Mouse (Mus musculus) G1E (cell line): ENCODE data around the gene Usp29.

Experiments used
- CTCF ChIP-seq: IDR thresholded peaks from 2 replicates; pipeline ENCODE4 v1.5.1; 2012; ENCODE audit warnings: low read depth, low read length, inconsistent platforms, mixed read lengths
- GATA1 ChIP-seq: IDR thresholded peaks from 2 replicates; pipeline ENCODE4 v1.6.1; 2012; ENCODE audit warnings: borderline replicate concordance, low read length, inconsistent platforms, mixed read lengths

DNA sequence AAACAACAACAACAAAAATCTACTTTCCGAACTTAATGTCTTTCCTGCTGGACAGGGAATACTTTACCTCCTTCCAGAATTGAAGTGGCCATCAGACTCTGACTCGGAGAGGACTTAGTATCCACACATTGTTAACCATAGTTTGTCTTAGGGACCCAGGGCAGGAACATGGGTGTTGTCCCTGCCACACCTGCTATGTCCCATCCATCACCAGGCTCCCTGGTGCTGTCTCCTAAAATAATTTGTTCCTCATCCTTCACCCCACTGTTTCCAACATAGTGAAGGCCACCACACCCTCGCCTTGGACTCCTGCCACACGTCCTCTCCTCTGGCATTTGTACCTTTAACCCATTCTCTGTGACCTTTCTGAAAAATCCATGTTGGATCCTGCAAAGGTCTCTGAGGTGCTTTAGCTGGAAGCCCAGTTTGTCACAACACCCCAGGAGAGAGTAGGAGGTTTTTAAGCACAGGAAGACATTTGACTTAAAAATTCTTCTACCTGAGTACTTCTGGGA is 26.5 kb downstream of the Usp29 start:
- TF ChIP-seq CTCF (no peak), GATA1 (no peak)
